Mouse (Mus musculus) olfactory bulb, adult 2 months (tissue): ENCODE results near the gene Wipf1.

Source experiments
- CTCF ChIP-seq: fragments of 200-500 bp; IDR thresholded peaks from 2 replicates; pipeline ENCODE4 v1.5.1; 2012; ENCODE audit warnings: low read depth, mild to moderate bottlenecking, low read length, moderate library complexity; ENCODE audit not compliant: insufficient read depth
- POLR2A ChIP-seq: fragments of 200-500 bp; IDR thresholded peaks from 2 replicates; pipeline ENCODE4 v1.6.1; 2012; ENCODE audit warnings: mild to moderate bottlenecking, low read depth, low read length, moderate library complexity; ENCODE audit not compliant: insufficient read depth

- TF ChIP-seq CTCF, result no peak
- TF ChIP-seq POLR2A, result no peak
These were observed 60.0 kb downstream of the Wipf1 start for GRCm38 (mm10) chr2:73469552-73469951.
